Mouse (Mus musculus) cerebellum, adult (tissue): ENCODE measurements around the gene Ints6l.

Source experiments
- ATAC-seq: cut with Nextera tagmentation; 2 replicates; pipeline ENCODE4 v1.9.2; 2017; ENCODE audit warnings: mild to moderate bottlenecking, moderate library complexity, mixed read lengths; ENCODE audit not compliant: insufficient number of reproducible peaks, low FRiP score, low TSS enrichment

The Ints6l gene

DNA sequence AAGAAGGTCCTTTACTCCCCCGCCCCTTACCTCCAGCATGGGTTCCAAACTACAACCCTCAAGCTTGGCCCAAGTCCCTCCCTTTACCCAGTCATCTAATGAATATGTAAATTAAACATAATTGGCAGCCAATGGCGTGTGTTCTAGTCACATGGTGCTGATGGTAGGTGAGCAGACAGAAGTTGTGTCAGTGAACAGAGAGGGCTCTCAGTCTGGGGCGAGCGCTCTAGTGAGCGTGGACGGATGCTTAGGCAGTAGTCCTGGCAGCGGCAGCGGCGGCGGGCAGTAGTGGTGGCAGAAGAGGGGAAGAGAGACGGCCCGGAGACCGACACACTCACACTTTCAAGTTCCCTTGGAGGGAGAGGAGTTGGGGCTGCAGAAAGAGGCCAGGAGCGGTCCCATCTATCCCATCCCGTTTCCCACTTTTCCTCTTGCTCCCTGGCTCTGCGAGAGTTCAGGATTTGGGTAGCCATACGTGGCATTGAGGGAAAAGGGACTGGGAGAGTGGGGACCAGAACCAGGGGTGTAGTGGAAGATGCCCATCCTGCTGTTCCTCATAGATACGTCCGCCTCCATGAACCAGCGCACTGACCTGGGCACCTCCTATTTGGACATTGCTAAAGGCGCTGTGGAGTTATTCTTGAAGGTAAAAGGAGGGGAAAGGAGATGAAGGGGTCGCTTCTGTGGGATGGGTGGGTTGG is at the start of gene Ints6l:
Gene Ints6l (plus strand): TSS at position 187 of the 701 bp plus-strand sequence.
- peak; percentile 85 for ATAC-seq

DNA sequence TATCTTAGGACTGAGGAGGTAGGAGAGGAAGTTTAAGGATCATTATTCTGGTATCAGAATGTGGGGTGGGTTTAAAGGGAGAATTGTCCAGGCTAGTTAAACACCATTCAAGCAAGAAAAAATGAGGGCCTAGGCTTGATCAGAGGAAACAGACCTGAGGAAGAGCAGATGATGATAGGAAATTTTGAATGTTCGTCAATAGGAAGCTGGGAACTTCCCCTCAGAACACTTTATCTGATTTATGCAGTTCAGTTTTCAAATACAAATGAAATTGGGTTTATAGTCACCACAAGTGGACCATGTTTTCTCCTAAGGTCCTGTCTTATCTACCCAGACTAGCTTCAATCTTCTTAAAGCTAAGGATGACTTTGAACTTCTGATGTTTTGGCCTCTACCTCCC is 49.2 kb upstream of the Ints6l start:
- no peak for ATAC-seq

- ATAC-seq: no peak
Measured at GRCm38 (mm10) chrX:56406128-56406527, 48.5 kb upstream of the Ints6l start.

- no peak for ATAC-seq
Measured at GRCm38 (mm10) chrX:56416277-56416676, 38.4 kb upstream of the Ints6l start.

DNA sequence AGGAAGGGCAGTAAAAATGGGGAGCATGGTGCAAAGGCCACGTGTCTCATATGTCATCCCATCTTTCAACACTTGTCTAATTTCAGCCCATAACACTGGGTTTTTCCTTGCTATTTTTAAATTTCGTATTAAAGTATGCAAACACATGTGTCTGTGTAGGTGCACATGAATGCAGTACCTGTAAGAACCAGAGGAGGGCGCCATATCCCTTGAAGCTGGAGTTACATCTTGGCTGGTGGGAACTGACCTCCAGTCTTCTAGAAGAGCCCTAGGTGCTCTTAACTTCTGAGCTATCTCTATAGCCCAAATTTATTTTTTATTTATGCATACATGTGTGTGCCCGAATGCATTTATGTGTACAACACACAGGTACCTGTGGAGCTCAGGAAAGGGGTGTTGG is 37.1 kb upstream of the Ints6l start:
- ATAC-seq: no peak

GRCm38 (mm10) chrX:56430601-56431000 is 24.1 kb upstream of the Ints6l start:
- ATAC-seq: no peak

GRCm38 (mm10) chrX:56435758-56436283 is 18.8 kb upstream of the Ints6l start:
- no peak for ATAC-seq

DNA sequence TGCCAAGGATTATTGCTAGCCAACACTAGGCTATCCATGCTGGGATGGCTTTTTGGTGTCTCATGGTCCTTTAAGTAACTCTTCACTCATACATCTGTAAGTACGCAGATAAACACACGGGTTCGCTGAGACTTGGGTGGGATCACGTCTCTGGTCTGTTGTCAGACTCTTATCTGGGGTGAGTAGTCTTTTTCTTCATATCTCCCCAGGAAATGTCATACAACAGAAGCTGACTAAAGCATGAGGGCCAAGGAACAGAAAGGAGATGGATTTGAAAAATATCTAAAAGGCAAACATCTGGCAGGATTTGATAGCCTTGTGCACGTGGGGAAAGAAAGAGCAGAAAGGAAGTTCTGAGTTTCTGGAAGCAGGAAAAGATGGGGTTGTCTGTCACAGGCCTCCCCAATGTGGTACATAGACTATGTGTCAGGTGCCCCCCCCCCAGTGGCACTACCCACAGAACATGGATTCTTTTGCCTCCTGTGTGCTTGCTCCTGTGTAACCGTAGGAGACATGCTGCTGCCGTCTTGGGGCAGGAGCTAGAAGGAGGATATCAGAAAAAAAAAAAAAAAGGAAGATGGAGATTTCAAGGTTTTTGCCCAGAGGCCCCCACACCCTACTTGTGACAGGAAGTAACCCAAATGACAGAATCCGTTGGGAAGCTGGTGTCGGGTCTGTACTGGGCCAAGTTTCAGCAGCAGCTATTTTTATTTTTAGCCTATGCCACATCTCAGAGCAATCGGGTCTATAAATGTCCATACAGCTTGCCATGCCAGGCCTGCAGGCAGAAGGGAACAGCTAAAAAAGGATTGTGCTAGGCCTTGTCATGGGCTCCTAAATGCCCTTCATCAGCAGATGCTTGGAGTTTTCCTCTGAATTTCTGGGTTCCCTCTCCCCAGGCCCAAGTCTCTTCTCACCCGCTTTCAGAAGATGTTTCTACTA is 7.9 kb upstream of the Ints6l start:
- ATAC-seq: no peak

DNA sequence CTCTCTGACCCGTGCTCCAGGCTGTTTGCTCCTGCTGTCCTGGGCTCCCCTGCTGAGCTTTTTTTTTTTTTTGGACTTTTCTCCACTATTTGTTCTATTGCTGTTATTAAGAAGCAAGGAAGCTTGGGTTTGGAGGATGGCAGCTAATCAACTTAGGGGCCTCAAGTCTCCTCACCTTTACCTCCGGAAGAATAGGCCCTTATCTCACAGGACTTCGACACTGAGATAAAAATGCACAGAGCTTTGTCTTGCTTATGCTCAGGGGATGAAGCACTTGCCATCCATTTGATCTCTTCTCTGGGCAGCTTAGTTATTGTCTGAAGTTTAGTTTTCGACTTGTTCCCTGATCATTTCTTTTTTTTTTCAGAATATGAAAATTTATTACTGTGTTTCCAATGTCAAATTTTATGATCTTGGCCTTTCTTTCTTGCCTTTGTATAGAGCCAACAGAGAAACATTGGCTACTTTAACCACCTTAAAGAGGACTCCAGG is 7.1 kb upstream of the Ints6l start, which contains the start of gene Gm2174:
Gene Gm2174 (plus strand): TSS at position 442 of the 492 bp plus-strand sequence.
- ATAC-seq: no peak

- ATAC-seq: peak; percentile 97
Measured at GRCm38 (mm10) chrX:56455372-56456246, 952 bp downstream of the Ints6l start.

DNA sequence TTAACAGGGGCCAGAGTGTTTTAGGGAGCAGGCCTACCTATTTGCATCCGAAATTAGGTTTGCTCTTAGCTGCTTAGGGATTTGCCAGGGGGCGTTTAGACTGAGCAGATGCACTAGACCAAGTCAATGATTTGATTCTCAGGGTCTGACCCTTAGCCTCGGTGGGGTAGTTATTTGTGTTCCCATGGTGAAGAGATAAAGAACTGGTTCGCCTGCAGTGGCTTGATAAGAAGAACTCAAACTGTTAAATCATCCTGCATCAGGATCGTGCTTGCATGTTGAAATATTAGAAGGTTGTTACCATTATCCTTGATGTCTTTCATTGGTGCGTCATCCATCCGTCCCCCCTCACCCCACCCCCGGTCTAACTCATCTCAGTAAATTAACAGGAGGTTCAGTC is 1.7 kb downstream of the Ints6l start:
- ATAC-seq: no peak

GRCm38 (mm10) chrX:56462020-56462933 is 7.6 kb downstream of the Ints6l start:
- no peak for ATAC-seq

GRCm38 (mm10) chrX:56464906-56465305 is 10.2 kb downstream of the Ints6l start:
- no peak for ATAC-seq

DNA sequence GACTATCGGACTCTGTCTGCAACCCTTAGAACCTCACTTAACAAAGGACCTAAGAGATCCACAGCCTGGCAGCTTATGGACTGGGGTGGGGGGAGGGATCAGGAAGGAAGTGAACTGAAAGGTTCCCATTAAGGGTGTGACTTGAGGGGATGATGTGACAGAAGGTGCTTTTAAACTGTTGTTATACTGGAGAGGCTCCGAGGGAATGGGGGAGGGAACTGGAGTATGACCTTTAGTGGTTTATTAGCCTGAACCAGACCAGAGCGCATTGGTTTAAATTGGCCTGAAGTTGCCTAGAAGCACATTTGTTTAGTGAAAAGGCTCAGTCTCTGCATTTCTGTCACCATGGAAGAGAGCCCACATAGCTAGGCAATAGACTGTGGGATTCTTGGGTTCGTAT is 13.0 kb downstream of the Ints6l start:
- no peak for ATAC-seq

DNA sequence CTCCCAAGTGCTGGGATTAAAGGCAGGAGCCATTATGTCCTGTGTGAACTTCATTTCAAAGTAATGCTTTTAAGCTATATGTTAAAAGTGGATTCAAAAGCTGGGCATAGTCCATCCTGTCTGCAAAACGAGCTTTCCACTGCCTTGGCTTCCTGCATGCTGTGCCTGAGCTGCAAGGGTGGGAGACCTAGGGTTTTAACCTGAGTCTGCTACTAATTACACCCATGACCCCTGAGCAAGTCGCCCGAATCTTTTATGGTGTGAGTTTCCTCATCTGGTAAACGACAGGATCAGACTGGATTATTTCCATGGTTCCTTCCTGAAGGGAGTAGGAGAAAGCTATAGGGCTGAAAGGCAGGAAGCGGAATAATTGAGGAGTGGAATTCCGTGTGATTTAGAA is 13.8 kb downstream of the Ints6l start:
- ATAC-seq: no peak

GRCm38 (mm10) chrX:56474035-56474434 is 19.4 kb downstream of the Ints6l start:
- no peak for ATAC-seq

- no peak for ATAC-seq
Measured at GRCm38 (mm10) chrX:56477553-56477952, 22.9 kb downstream of the Ints6l start.

DNA sequence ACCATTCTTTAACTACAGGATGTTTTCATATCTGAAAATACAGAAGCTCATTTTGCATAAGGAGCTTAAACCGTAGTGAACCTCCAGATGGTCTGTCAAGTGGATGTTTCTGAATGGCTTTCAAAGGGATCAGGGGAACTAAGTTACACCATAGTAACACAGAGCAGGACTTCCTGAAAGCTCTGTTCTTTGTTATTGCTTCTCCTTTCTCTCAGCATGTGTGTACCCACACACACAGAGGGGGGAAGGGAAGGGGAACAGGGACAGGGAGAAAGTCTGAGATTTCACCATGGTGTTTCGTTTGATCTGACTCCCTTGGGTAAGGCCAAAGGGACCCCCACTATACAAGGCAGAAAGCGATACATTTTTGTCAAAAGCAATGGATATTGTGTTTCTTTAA is 27.2 kb downstream of the Ints6l start:
- ATAC-seq: no peak

DNA sequence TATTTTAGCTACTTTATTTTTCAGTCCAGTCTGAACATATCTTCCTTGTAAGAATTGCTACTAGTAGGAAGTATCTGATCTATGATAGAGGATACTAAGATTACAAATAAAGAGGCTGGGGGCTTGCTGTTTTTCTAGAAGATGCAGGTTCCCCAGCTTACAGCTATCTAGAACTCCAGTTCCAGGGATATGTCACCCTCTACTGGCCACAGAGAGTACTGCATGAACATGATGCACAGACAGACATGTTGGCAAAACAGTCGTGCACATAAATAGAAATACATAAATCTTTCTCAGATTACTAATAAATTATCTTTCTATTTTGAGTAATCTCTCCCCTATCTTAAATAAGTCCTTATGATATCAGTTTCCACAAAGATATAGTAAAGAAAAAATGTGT is 35.1 kb downstream of the Ints6l start:
- no peak for ATAC-seq
